Mouse (Mus musculus) lung, adult 2 months (tissue): ENCODE data around the gene Prmt9.

Experiments used
- CTCF ChIP-seq: fragments of 200-500 bp; IDR thresholded peaks from 2 replicates; pipeline ENCODE4 v1.5.1; 2011; ENCODE audit warnings: mild to moderate bottlenecking, low read length, control low read depth; ENCODE audit not compliant: insufficient read depth
- POLR2A ChIP-seq: fragments of 200-500 bp; IDR thresholded peaks from 2 replicates; pipeline ENCODE4 v1.6.1; 2011; ENCODE audit warnings: low read depth, mild to moderate bottlenecking, control low read depth, low read length, borderline replicate concordance; ENCODE audit errors: extremely low read depth

DNA sequence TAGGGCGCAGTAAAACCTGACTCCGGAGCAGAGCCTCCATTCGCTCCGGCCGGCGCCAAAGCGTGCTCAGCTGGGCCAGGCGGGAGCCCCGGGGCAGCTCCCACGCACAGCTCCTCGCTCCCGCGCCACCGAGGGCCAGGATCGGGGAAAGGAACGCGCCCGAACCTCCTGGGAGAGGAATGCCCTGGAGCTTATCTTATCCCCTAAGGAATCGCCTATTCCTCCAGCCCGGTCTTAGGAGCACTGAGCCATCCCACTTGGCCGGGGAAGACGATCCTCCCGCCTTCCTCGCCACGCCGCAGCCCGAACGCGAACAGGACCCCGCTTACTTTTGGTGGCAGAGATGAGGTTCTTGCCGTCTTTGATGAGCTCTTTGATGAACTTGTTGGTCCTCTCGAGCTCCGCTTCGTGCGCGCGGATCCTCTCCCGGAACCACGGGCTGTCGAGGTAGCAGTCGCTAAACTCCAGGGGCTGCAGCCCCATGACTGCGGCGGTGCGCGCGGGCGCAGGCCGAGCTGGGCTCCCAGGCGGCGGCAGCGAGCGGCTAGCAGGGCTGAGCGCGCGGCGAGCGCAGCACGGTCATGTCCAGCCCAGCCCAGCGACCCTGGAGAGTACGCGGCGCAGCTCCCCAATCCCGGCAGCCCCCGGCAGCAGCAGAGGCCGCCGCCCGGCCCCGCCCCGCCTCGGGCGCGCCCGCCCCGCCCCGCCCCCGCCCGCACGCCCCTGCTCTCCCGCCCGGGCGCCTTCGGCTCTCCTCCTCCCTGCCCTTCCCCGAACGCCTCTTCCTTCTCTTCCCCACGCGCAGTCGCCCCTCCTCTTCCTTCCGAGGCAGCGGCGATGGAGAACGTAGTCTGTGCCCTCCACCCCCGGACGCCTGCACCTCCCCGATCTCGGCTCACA, 31.6 kb upstream of the Prmt9 start, which contains the start of gene Arhgap10:
- no peak for TF ChIP-seq CTCF
- peak; percentile 58; the same call in 1 of the 2 replicates for TF ChIP-seq POLR2A
